Mouse (Mus musculus) midbrain, embryonic 12.5 days (tissue): ENCODE data around the gene Agap3. TPM values are rescaled to one million over a fixed set of nuclear protein-coding genes. Genes with fewer than 3 reads are reported as not detected.

Experiments
- ATAC-seq: fragments of 200-750 bp; cut with Nextera tagmentation; 2 replicates; pipeline ENCODE4 v1.8.0; 2017; ENCODE audit warnings: low read depth, moderate TSS enrichment, moderate library complexity; ENCODE audit not compliant: low FRiP score
- H3K27ac ChIP-seq: fragments of 300-500 bp; sonication (generic); replicated peaks from 2 replicates; pipeline ENCODE4 v1.5.1; 2016; ENCODE audit warnings: mild to moderate bottlenecking
- H3K27me3 ChIP-seq: fragments of 300-500 bp; sonication (generic); 2 replicates; pipeline ENCODE4 v1.6.1; 2016; ENCODE audit warnings: mild to moderate bottlenecking
- H3K36me3 ChIP-seq: fragments of 300-500 bp; sonication (generic); 2 replicates; pipeline ENCODE4 v1.6.1; 2016
- H3K4me1 ChIP-seq: fragments of 300-500 bp; sonication (generic); 2 replicates; pipeline ENCODE4 v1.6.1; 2016
- H3K4me2 ChIP-seq: fragments of 300-500 bp; sonication (generic); replicated peaks from 2 replicates; pipeline ENCODE4 v1.6.1; 2016; ENCODE audit warnings: mild to moderate bottlenecking, moderate library complexity
- H3K4me3 ChIP-seq: fragments of 300-500 bp; sonication (generic); 2 replicates; pipeline ENCODE4 v1.5.1; 2016; ENCODE audit warnings: mild to moderate bottlenecking
- H3K9ac ChIP-seq: fragments of 300-500 bp; sonication (generic); replicated peaks from 2 replicates; pipeline ENCODE4 v1.6.1; 2016; ENCODE audit warnings: mild to moderate bottlenecking, moderate library complexity
- H3K9me3 ChIP-seq: fragments of 300-500 bp; sonication (generic); 2 replicates; pipeline ENCODE4 v1.6.1; 2016; ENCODE audit warnings: mild to moderate bottlenecking
- WGBS: fragments of 180-500 bp; shearing (Covaris S2); methylation state at CpG from one replicate; pipeline ENCODE4 v1.1.7; 2016; 5-methylcytosine and 5-hydroxymethylcytosine counted together
- polyA plus RNA-seq: library from polyadenylated mRNA; unstranded; fragments of >200 nt; fragmentation: Nextera tagmentation; extraction: Ambion mirVana; gene quantifications from 2 replicates; pipeline ENCODE4 v1.2.1, GENCODE M21; 2016

Agap3 gene
- polyA plus RNA-seq, 1 experiment from 2014 or later, result 60.4 TPM

GRCm38 (mm10) chr5:24500851-24501250 is 48.9 kb downstream of the Agap3 start:
- Histone ChIP-seq H3K36me3 (peaks cover 70% of the 10 kb centered on the region), H3K4me1 (peaks cover 36% of the 10 kb centered on the region), H3K27me3 (peaks cover 32% of the 10 kb centered on the region), H3K9ac (no peak overlapping the region), H3K9me3 (no peaks in the 10 kb centered on the region), H3K27ac (0 out of 2 replicates have a peak overlapping the region, but pooled peaks have one; percentile 39), H3K4me3 (no peak overlapping the region), H3K4me2 (no peak overlapping the region)
- ATAC-seq, result no peak
- WGBS, result 95% methylated on average over 11 of the region's 11 CpGs

DNA sequence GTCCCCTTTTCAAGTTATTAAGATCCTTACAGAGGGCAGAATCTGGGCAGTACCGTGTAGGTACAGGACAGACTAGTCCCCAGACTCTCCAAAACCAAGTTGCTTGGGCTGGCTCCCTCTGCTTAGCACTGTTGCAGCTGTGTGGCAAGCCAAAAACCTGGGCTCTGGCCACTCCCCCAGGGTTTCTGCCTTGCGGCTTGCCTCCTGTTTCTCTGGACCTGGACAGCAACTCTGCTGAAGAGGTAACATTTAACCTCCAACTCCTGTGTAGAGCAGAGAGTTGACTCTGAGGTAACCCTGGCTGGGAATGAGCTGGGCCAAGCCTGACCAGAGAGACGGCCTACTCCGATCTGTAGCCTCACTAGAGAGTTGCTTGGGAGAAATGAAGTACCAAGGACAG is 50.8 kb downstream of the Agap3 start:
- no peak for ATAC-seq
- Histone ChIP-seq H3K4me1 (peaks cover 19% of the 10 kb centered on the region), H3K9ac (no peak overlapping the region), H3K4me3 (no peak overlapping the region), H3K27me3 (peaks cover 38% of the 10 kb centered on the region), H3K4me2 (no peak overlapping the region), H3K9me3 (no peaks in the 10 kb centered on the region), H3K36me3 (peaks cover 54% of the 10 kb centered on the region), H3K27ac (no peak overlapping the region)
- 75% methylated on average over 4 of the region's 4 CpGs for WGBS

DNA sequence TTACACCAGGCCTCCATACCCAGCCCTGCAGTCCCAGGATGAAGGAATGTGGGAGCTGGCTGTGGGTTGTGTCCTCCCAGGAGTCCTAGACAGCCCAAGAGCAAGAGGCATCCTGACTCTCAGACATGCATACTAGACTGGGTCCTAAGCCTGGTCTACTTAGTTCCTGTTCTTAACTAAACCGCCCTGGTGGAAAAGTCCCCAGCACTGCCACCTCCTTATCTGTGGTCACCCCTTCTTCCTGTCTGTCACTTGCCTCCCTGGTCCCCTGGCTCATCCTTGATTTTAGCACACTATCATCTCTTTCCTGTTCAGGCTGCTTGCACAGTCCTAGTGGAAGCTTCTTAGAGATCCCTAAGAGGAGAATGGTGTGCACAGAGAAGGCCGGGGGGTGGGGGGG is 53.5 kb downstream of the Agap3 start:
- Histone ChIP-seq H3K9me3 (no peaks in the 10 kb centered on the region), H3K36me3 (peaks cover 26% of the 10 kb centered on the region), H3K4me1 (peaks cover 7% of the 10 kb centered on the region; the same call in 1 of the 2 replicates), H3K4me2 (no peak overlapping the region), H3K9ac (no peak overlapping the region), H3K27ac (no peak overlapping the region), H3K4me3 (no peak overlapping the region), H3K27me3 (peaks cover 38% of the 10 kb centered on the region)
- no peak for ATAC-seq
- WGBS, result 63% methylated on average over 2 of the region's 2 CpGs

GRCm38 (mm10) chr5:24508406-24508805 is 56.4 kb downstream of the Agap3 start:
- H3K27me3 ChIP-seq, result peaks cover 35% of the 10 kb centered on the region
- H3K4me3 ChIP-seq, result no peak overlapping the region
- H3K36me3 ChIP-seq, result no peaks in the 10 kb centered on the region
- H3K4me1 ChIP-seq, result peaks cover 7% of the 10 kb centered on the region; the same call in 1 of the 2 replicates
- ATAC-seq, result no peak
- no peak overlapping the region for H3K9ac ChIP-seq
- no peak overlapping the region for H3K4me2 ChIP-seq
- H3K27ac ChIP-seq, result no peak overlapping the region
- WGBS, result 92% methylated on average over 7 of the region's 7 CpGs
- H3K9me3 ChIP-seq, result no peaks in the 10 kb centered on the region

DNA sequence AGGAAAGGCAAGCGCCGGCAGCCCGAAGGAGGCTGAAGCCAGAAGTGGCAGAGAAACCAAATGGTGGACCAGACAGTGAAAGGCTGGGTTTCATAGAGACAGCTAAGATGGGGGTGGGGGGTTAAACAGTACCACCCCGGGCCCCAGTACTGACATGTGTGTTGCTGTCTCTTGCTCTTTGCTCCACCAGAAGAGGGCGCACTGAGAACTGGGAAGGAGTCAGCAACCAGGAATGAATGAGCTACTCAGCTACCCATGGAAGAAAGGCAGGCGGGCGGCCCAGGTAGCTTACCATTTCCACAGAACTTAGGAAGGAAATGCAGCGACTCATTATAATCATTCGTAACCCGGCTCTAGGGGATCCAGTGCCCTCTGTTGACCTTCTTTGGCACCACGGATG is 58.7 kb downstream of the Agap3 start:
- no peaks in the 10 kb centered on the region for H3K36me3 ChIP-seq
- H3K27ac ChIP-seq, result no peak overlapping the region
- no peak for ATAC-seq
- no peak overlapping the region for H3K4me2 ChIP-seq
- no peaks in the 10 kb centered on the region for H3K9me3 ChIP-seq
- no peaks in the 10 kb centered on the region for H3K4me1 ChIP-seq
- 49% methylated on average over 11 of the region's 11 CpGs for WGBS
- H3K27me3 ChIP-seq, result peaks cover 15% of the 10 kb centered on the region
- no peak overlapping the region for H3K9ac ChIP-seq
- no peak overlapping the region for H3K4me3 ChIP-seq

DNA sequence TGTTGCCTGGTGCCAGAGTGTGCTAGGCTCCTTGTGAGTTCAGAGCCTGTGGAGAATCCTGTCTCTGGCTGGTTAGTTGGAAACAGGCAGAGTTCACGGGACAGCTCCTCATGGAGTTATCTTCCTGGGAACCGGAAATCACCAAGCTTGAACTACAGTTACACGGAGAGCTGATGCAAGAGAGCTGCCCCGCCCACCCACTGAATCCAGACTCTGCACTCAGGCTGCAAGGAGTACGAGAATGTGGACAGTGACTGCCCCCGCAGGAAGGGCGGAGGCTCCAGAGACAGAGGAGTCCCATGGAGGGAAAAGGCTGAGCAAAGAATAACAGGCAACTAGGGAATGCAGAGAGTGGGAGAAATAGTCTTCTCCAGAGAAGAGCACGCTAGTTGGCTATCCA is 60.3 kb downstream of the Agap3 start:
- Histone ChIP-seq H3K27me3 (peaks cover 13% of the 10 kb centered on the region), H3K4me1 (no peaks in the 10 kb centered on the region), H3K36me3 (no peaks in the 10 kb centered on the region), H3K27ac (no peak overlapping the region), H3K4me3 (no peak overlapping the region), H3K4me2 (no peak overlapping the region), H3K9ac (no peak overlapping the region), H3K9me3 (no peaks in the 10 kb centered on the region)
- 54% methylated on average over 8 of the region's 8 CpGs for WGBS
- no peak for ATAC-seq

- no peak overlapping the region for H3K4me2 ChIP-seq
- no peaks in the 10 kb centered on the region for H3K9me3 ChIP-seq
- WGBS, result 68% methylated on average over 8 of the region's 8 CpGs
Measured at GRCm38 (mm10) chr5:24521366-24521765, 69.4 kb downstream of the Agap3 start.

DNA sequence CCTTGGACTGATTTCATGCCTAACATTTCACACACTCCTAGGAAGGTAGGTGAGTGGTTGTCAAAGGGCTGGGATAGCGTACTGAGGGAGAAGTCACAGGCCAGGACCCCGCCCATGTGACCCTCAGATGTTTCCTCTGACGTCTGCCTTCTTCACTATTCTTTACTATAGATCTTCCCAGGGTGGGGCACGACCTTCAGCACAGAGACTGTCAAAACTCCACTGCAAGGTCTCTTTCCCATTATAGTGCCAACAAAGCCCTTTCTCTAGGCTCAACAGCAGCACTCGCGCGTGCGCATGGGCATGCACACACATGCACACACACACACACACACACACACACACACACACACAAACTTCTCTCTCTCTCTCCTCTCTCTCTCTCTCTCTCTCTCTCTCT is 71.8 kb downstream of the Agap3 start:
- 38% methylated on average over 8 of the region's 8 CpGs for WGBS
- no peak overlapping the region for H3K4me3 ChIP-seq
- no peak overlapping the region for H3K4me2 ChIP-seq

More at GRCm38 (mm10) chr5:24521366-24521765, 69.4 kb downstream of the Agap3 start:
- Histone ChIP-seq H3K9ac (no peak overlapping the region), H3K4me1 (peaks cover 5% of the 10 kb centered on the region), H3K36me3 (no peaks in the 10 kb centered on the region), H3K27ac (no peak overlapping the region), H3K27me3 (peaks cover 72% of the 10 kb centered on the region), H3K4me3 (no peak overlapping the region)
- no peak for ATAC-seq

GRCm38 (mm10) chr5:24524522-24524921 is 72.5 kb downstream of the Agap3 start:
- Histone ChIP-seq H3K27me3 (peaks cover 90% of the 10 kb centered on the region), H3K9me3 (no peaks in the 10 kb centered on the region), H3K4me2 (no peak overlapping the region), H3K9ac (no peak overlapping the region), H3K4me1 (peaks cover 19% of the 10 kb centered on the region), H3K4me3 (no peak overlapping the region), H3K36me3 (no peaks in the 10 kb centered on the region), H3K27ac (no peak overlapping the region)
- 16% methylated on average over 4 of the region's 4 CpGs for WGBS
- ATAC-seq, result no peak

More for the DNA sequence above, 71.8 kb downstream of the Agap3 start:
- no peak for ATAC-seq
- Histone ChIP-seq H3K4me1 (peaks cover 19% of the 10 kb centered on the region), H3K27me3 (peaks cover 83% of the 10 kb centered on the region), H3K9me3 (no peaks in the 10 kb centered on the region), H3K27ac (no peak overlapping the region), H3K9ac (no peak overlapping the region), H3K36me3 (no peaks in the 10 kb centered on the region)

DNA sequence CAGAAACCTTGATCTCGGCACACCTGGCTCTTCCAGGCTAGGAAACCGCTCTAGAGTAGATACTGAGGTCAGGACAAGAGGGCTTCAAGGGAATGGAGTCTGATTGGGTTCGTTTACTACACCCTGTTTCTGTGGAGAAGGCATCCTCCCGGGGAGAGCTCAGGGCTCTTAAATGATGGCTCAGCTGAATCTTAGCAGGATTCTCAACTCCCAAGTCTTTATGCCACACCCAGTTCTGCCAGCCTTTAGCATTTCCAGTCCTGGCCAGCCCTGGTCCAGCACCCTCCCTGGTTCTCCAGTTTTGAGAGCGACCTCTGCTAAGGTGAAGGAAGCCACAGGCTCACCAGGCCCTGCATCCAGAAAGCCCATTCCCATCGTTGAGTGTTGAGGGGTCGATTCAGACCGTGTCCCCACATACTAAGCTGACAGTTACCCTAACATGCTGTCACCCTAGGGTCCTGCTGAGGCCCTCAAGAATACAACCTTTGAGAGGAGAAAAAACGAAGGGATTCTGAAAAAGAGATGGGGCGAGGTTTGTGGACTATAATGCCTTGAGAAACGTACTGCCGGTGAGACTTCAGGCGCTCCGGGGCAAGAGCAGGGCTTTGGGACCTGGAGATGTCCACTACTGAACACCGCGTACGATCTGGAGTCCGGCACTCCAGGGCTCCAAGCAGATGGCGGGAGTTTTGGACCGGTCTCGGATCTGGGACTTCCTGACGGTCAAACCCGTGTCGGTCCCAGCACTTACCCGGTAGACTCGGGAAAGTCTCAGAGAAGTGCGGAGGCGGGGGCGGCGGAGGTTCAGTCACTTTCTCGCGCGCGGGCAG is 73.6 kb downstream of the Agap3 start:
- Histone ChIP-seq H3K9me3 (no peaks in the 10 kb centered on the region), H3K4me3 (peak overlapping the region; percentile 50), H3K27me3 (peaks cover 96% of the 10 kb centered on the region), H3K27ac (no peak overlapping the region), H3K4me2 (peak overlapping the region; percentile 80), H3K9ac (peak overlapping the region; percentile 47; the same call in 1 of the 2 replicates), H3K4me1 (peaks cover 19% of the 10 kb centered on the region), H3K36me3 (no peaks in the 10 kb centered on the region)
- 4% methylated on average over 34 of the region's 34 CpGs for WGBS
- ATAC-seq, result no peak

DNA sequence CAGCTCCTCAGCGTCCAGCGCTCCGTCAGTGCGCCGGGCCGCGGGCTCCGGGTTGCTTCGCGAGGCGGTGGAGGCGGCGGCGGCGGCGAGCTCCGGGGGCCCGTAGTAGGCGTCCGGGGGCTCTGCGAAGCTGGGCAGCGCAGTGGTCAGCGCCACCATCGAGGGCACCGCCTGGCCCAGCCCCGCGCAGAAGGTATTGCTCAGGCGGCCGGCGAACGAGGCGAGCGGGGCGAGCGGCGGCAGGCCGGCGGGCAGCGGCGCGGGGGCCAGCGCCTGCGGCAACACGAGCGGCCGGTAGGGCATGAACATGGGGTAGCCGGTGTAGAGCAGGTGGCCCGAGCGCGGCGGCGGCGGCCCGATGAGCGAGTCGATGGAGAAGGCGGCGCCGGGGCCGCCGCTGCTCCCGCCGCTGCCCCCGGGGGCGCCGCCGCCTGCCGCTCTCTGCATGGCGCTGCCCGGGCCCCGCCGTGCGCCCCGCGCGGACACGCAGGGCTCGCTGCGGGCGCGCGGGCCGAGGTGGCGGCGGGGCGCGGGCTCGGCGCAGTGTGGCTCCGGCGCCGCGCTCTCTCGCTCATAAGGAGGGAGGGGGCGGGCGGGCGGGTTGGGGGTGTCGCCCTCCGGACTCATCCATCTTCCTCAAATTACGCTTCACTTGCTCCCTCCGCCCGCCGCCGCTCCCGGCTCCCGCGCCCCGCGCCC is 74.4 kb downstream of the Agap3 start:
- Histone ChIP-seq H3K4me1 (peaks cover 19% of the 10 kb centered on the region), H3K4me2 (peak overlapping the region; percentile 80), H3K27ac (no peak overlapping the region), H3K36me3 (no peaks in the 10 kb centered on the region), H3K9ac (peak overlapping the region; percentile 47), H3K9me3 (no peaks in the 10 kb centered on the region), H3K4me3 (peak overlapping the region; percentile 50), H3K27me3 (peaks cover 98% of the 10 kb centered on the region)
- WGBS, result under 1% methylated on average over 58 of the region's 109 CpGs
- ATAC-seq, result peak; percentile 53; the same call in 1 of the 2 replicates

GRCm38 (mm10) chr5:24526889-24527230 is 74.9 kb downstream of the Agap3 start, which contains the start of gene Gbx1:
Gbx1 (minus strand) TSS chr5:24527202.
- H3K4me1 ChIP-seq, result peaks cover 19% of the 10 kb centered on the region
- peaks cover 96% of the 10 kb centered on the region for H3K27me3 ChIP-seq
- H3K36me3 ChIP-seq, result no peaks in the 10 kb centered on the region
- no peak within 1 kb of the TSS for H3K27ac ChIP-seq
- H3K4me3 ChIP-seq, result peak within 1 kb of the TSS; percentile 50
- ATAC-seq, result no peak
- H3K9me3 ChIP-seq, result no peaks in the 10 kb centered on the region
- WGBS, result 1% methylated on average over 24 of the region's 49 CpGs
- peak within 1 kb of the TSS; percentile 80 for H3K4me2 ChIP-seq
- H3K9ac ChIP-seq, result peak within 1 kb of the TSS; percentile 47
